Mouse (Mus musculus): ENCODE results near the gene Gm49510. TPM values are rescaled to one million over a fixed set of nuclear protein-coding genes. Genes with fewer than 3 reads are reported as not detected.

Gene Gm49510
- polyA plus RNA-seq, 1 experiment from 2014 or later, result not detected

DNA sequence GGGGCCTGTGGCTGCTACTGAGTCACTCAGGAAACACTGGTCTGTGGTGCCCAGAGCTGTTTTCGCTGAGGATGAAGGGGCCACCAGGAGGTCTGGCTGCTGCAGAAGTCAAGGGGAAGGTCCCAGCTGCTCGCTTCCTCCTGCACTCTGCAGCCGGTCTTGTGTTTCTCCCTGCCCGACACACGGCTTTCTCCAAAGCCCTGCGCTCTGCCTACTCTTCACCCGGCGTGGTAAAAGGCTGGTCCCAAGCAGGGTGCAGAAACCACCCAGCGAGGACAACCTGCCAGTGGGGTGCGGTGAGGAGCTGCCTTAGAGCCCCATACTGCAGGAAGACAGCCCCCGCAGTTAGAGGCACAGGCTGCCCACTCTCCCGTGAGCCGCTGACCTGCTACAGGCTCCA, 4.7 kb upstream of the Gm49510 start:
- 74% methylated on average over 13 of the region's 13 CpGs for WGBS
- Histone ChIP-seq H3K4me3 (ENCODE audit: low read depth, low read length) (no peak overlapping the region), H3K9me3 (replicated peaks; ENCODE audit: control insufficient read depth, low read length, poor library complexity, severe bottlenecking) (no peaks in the 10 kb centered on the region), H3K4me1 (ENCODE audit: control insufficient read depth, insufficient read depth, low read length) (peaks cover 5% of the 10 kb centered on the region), H3K27ac (ENCODE audit: low read length) (no peak overlapping the region), H3K36me3 (ENCODE audit: control insufficient read depth, insufficient read depth, low read length) (peaks cover 16% of the 10 kb centered on the region), H3K27me3 (ENCODE audit: control insufficient read depth, insufficient read depth, low read depth, low read length) (peaks cover 8% of the 10 kb centered on the region), H3K9ac (ENCODE audit: low read depth, low read length) (no peak overlapping the region), H3K4me2 (ENCODE audit: low read length) (no peak overlapping the region)
- no peak for ATAC-seq

DNA sequence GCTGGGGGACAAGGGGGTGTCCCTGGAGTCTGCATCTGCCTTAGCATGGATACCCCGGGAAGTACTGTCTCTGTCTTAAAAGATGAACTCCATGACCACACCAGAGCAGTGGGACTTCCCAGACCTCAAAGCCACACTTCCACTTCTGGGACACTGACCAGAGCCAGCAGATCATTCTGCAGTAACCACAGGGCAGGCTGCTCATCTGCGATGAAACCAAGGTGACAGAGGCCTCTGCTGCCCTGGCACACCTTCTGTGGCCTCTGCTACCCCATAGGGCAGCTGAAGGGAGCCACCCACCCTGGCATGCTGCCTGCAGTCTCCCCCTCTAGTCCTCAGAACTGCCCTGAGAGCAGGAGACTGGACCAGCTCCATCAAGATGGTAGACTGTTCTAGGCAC, 3.7 kb upstream of the Gm49510 start:
- no peak overlapping the region for H3K27ac ChIP-seq (ENCODE audit: low read length)
- WGBS, result 95% methylated on average over 2 of the region's 2 CpGs
- no peak for ATAC-seq

GRCm38 (mm10) chr15:78896149-78896548, 3.3 kb upstream of the Gm49510 start:
- 74% methylated on average over 3 of the region's 3 CpGs for WGBS
- H3K27me3 ChIP-seq (ENCODE audit: control insufficient read depth, insufficient read depth, low read depth, low read length), result peaks cover 10% of the 10 kb centered on the region
- H3K4me1 ChIP-seq (ENCODE audit: control insufficient read depth, insufficient read depth, low read length), result peaks cover 10% of the 10 kb centered on the region
- ATAC-seq, result no peak
- H3K36me3 ChIP-seq (ENCODE audit: control insufficient read depth, insufficient read depth, low read length), result peaks cover 15% of the 10 kb centered on the region
- H3K4me3 ChIP-seq (ENCODE audit: low read depth, low read length), result no peak overlapping the region
- no peak overlapping the region for H3K4me2 ChIP-seq (ENCODE audit: low read length)
- H3K9ac ChIP-seq (ENCODE audit: low read depth, low read length), result no peak overlapping the region
- H3K27ac ChIP-seq (ENCODE audit: low read length), result no peak overlapping the region
- no peaks in the 10 kb centered on the region for H3K9me3 ChIP-seq (replicated peaks; ENCODE audit: control insufficient read depth, low read length, poor library complexity, severe bottlenecking)

More for the DNA sequence above, 3.7 kb upstream of the Gm49510 start:
- Histone ChIP-seq H3K27me3 (ENCODE audit: control insufficient read depth, insufficient read depth, low read depth, low read length) (peaks cover 10% of the 10 kb centered on the region), H3K4me1 (ENCODE audit: control insufficient read depth, insufficient read depth, low read length) (peaks cover 10% of the 10 kb centered on the region), H3K4me2 (ENCODE audit: low read length) (no peak overlapping the region), H3K4me3 (ENCODE audit: low read depth, low read length) (no peak overlapping the region), H3K9ac (ENCODE audit: low read depth, low read length) (no peak overlapping the region), H3K36me3 (ENCODE audit: control insufficient read depth, insufficient read depth, low read length) (peaks cover 15% of the 10 kb centered on the region), H3K9me3 (replicated peaks; ENCODE audit: control insufficient read depth, low read length, poor library complexity, severe bottlenecking) (no peaks in the 10 kb centered on the region)

- 83% methylated on average over 4 of the region's 4 CpGs for WGBS
- ATAC-seq, result no peak
- H3K27me3 ChIP-seq (ENCODE audit: control insufficient read depth, insufficient read depth, low read depth, low read length), result peaks cover 10% of the 10 kb centered on the region
Observed at GRCm38 (mm10) chr15:78897488-78897887, 2.0 kb upstream of the Gm49510 start.

DNA sequence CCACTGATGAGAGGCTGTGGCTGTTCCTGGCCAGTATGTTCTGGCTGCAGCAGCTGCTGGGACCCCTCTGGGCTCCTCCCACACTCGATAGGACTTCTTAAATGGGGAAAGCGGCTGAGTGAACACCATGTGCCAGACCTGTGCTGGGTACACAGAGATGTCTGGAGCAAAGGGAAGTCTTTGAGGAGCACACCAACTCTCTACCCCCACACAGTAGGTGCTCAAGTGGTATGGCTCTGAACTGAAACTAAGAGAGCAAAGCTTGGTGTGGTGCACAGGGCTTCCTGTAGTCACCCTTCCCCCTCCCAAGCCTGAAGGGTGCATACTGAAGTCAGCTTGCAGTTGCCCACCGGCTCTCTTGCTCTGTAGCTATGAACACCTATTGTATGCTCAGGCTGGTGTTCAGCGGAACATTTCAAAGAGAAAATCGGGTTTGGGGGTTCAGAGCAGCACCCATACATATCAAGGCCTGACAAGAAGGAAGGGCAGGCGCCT, 913 bp upstream of the Gm49510 start:
- Histone ChIP-seq H3K27ac (ENCODE audit: low read length) (no peak overlapping the region), H3K4me3 (ENCODE audit: low read depth, low read length) (no peak overlapping the region), H3K36me3 (ENCODE audit: control insufficient read depth, insufficient read depth, low read length) (0 out of 2 replicates have a peak, but pooled peaks cover 2% of the 10 kb centered on the region), H3K27me3 (ENCODE audit: control insufficient read depth, insufficient read depth, low read depth, low read length) (peaks cover 10% of the 10 kb centered on the region), H3K4me2 (ENCODE audit: low read length) (no peak overlapping the region), H3K9me3 (replicated peaks; ENCODE audit: control insufficient read depth, low read length, poor library complexity, severe bottlenecking) (no peaks in the 10 kb centered on the region), H3K4me1 (ENCODE audit: control insufficient read depth, insufficient read depth, low read length) (peaks cover 13% of the 10 kb centered on the region), H3K9ac (ENCODE audit: low read depth, low read length) (no peak overlapping the region)
- no peak for ATAC-seq
- WGBS, result 53% methylated on average over 6 of the region's 6 CpGs

More at GRCm38 (mm10) chr15:78897488-78897887, 2.0 kb upstream of the Gm49510 start:
- Histone ChIP-seq H3K36me3 (ENCODE audit: control insufficient read depth, insufficient read depth, low read length) (peaks cover 3% of the 10 kb centered on the region; the same call in 1 of the 2 replicates), H3K9ac (ENCODE audit: low read depth, low read length) (no peak overlapping the region), H3K4me2 (ENCODE audit: low read length) (no peak overlapping the region), H3K27ac (ENCODE audit: low read length) (no peak overlapping the region), H3K4me3 (ENCODE audit: low read depth, low read length) (no peak overlapping the region), H3K4me1 (ENCODE audit: control insufficient read depth, insufficient read depth, low read length) (peaks cover 13% of the 10 kb centered on the region), H3K9me3 (replicated peaks; ENCODE audit: control insufficient read depth, low read length, poor library complexity, severe bottlenecking) (no peaks in the 10 kb centered on the region)

DNA sequence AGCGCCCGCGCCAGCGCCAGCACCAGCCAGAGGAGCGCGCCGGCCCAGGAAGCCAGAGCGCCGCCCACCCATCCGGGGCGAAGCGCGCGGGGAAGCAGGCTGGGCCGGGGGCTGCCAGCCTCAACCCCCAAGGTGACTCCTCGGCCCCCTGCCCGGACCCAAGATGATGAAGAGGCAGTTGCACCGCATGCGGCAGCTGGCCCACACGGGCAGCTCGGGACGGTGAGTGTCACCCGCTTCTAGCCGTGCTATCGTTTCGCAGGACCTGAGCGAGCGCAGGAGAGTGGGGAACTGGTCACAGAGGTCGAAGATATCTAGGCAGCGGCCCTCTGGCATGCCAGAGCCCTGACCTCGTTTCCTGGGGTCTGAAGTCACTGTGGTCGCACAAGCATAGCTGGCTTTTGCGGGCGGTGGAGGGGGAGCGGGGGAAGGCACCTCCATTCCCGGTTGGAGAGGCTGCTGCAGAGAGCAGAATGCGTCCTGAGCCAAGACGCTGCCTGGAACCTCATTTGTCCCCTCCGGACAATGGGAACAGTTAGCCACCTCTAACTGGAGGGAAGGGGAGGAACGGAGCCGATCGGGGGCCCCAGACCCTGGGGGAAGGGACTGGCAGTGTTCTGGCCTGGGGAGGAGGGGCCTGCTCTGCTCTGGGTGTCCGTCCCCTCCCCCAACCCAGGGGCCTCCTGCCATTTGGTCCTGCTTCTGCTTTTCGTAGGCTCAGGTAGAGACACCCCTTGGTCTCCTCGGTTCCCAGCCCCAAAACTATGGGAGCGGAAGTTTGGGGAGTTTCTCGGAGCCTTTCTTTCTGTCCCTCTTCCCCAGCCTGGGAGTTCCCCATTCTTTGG, 495 bp downstream of the Gm49510 start, which contains the start of gene Sh3bp1:
Gene Sh3bp1, plus strand, starts transcription at position 29 of the 845 bp plus-strand sequence.
- Histone ChIP-seq H3K36me3 (ENCODE audit: control insufficient read depth, insufficient read depth, low read length) (0 out of 2 replicates have a peak, but pooled peaks cover under 1% of the 10 kb centered on the region), H3K27me3 (ENCODE audit: control insufficient read depth, insufficient read depth, low read depth, low read length) (peaks cover 10% of the 10 kb centered on the region), H3K9ac (ENCODE audit: low read depth, low read length) (peak within 1 kb of the TSS; percentile 68), H3K9me3 (replicated peaks; ENCODE audit: control insufficient read depth, low read length, poor library complexity, severe bottlenecking) (no peaks in the 10 kb centered on the region), H3K4me2 (ENCODE audit: low read length) (peak within 1 kb of the TSS; percentile 96), H3K27ac (ENCODE audit: low read length) (no peak within 1 kb of the TSS; the same call in 1 of the 2 replicates), H3K4me1 (ENCODE audit: control insufficient read depth, insufficient read depth, low read length) (peaks cover 13% of the 10 kb centered on the region), H3K4me3 (ENCODE audit: low read depth, low read length) (peak within 1 kb of the TSS; percentile 53)
- ATAC-seq, result no peak
- WGBS, result 1% methylated on average over 46 of the region's 47 CpGs

- H3K4me1 ChIP-seq (ENCODE audit: control insufficient read depth, insufficient read depth, low read length), result peaks cover 13% of the 10 kb centered on the region
- 26% methylated on average over 18 of the region's 18 CpGs for WGBS
- no peaks in the 10 kb centered on the region for H3K9me3 ChIP-seq (replicated peaks; ENCODE audit: control insufficient read depth, low read length, poor library complexity, severe bottlenecking)
- H3K4me3 ChIP-seq (ENCODE audit: low read depth, low read length), result peak overlapping the region; percentile 53; the same call in 1 of the 2 replicates
- H3K36me3 ChIP-seq (ENCODE audit: control insufficient read depth, insufficient read depth, low read length), result no peaks in the 10 kb centered on the region
- no peak overlapping the region for H3K27ac ChIP-seq (ENCODE audit: low read length)
- H3K27me3 ChIP-seq (ENCODE audit: control insufficient read depth, insufficient read depth, low read depth, low read length), result peaks cover 10% of the 10 kb centered on the region
- H3K4me2 ChIP-seq (ENCODE audit: low read length), result peak overlapping the region; percentile 96
- H3K9ac ChIP-seq (ENCODE audit: low read depth, low read length), result no peak overlapping the region
- ATAC-seq, result no peak
Observed at GRCm38 (mm10) chr15:78900585-78901421, 1.3 kb downstream of the Gm49510 start.

DNA sequence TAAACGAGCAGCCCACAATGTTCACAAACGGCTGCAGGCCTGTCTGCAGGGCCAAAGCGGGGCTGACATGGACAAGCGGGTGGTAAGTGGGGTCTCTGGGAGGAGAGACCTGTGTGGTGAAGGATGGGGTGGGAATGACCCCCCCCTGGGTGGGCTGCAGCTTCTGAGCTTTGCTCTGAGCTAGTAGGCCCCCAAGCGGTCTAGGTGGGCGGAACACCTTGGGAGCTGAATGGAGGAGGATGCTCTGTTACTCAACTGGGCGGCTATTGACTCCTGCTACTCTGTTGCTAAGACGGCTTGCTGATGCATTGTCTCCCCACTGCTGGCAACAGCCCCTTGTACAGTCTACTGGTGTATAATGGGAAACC, 1.9 kb downstream of the Gm49510 start:
- Histone ChIP-seq H3K27ac (ENCODE audit: low read length) (no peak overlapping the region), H3K9me3 (replicated peaks; ENCODE audit: control insufficient read depth, low read length, poor library complexity, severe bottlenecking) (no peaks in the 10 kb centered on the region), H3K9ac (ENCODE audit: low read depth, low read length) (no peak overlapping the region), H3K4me3 (ENCODE audit: low read depth, low read length) (no peak overlapping the region), H3K4me2 (ENCODE audit: low read length) (no peak overlapping the region), H3K4me1 (ENCODE audit: control insufficient read depth, insufficient read depth, low read length) (peaks cover 13% of the 10 kb centered on the region), H3K36me3 (ENCODE audit: control insufficient read depth, insufficient read depth, low read length) (no peaks in the 10 kb centered on the region), H3K27me3 (ENCODE audit: control insufficient read depth, insufficient read depth, low read depth, low read length) (peaks cover 10% of the 10 kb centered on the region)
- WGBS, result 42% methylated on average over 8 of the region's 8 CpGs
- no peak for ATAC-seq

Measured in midbrain, embryonic 16.5 days (tissue).